Mouse (Mus musculus): ENCODE measurements around the gene Cxcl2.

Cxcl2 gene

GRCm38 (mm10) chr5:90890519-90891463 lies 12.9 kb upstream of the Cxcl2 start, which contains the start of gene Cxcl1:
Gene Cxcl1 (plus strand): TSS chr5:90891241.
- ATAC-seq (ENCODE audit: insufficient number of reproducible peaks, low FRiP score, low TSS enrichment): peak; percentile 81

DNA sequence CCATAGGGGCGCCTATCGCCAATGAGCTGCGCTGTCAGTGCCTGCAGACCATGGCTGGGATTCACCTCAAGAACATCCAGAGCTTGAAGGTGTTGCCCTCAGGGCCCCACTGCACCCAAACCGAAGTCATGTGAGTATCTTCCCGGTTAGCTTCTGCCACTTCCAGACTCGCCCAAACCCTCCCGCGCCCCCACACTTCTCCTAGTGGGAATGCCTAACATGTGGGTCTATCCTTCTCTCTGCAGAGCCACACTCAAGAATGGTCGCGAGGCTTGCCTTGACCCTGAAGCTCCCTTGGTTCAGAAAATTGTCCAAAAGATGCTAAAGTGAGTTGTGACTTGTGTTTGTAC lies 12.2 kb upstream of the Cxcl2 start:
- ATAC-seq (ENCODE audit: insufficient number of reproducible peaks, low FRiP score, low TSS enrichment): 0 out of 2 replicates have a peak, but pooled peaks have one; percentile 12

DNA sequence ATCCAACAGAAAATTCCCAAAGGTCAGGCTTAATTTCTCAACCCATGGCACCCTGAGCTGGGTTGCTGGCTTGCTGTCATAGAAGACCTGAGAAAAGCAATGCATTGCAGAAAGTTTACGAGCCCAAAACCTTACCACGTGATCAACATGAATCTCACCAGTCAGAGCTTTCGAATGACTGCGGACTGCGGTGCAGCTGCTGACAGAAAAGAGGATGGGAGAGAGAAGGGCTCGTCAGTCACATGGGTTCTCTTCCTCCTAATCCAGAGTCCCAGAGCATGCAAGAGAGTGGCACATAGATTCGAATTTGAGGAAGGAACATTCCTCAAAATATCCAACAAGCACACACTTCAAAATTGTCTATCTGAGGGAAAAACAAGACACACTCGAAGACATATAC lies 9.4 kb upstream of the Cxcl2 start:
- ATAC-seq (ENCODE audit: insufficient number of reproducible peaks, low FRiP score, low TSS enrichment): no peak

- ATAC-seq (ENCODE audit: insufficient number of reproducible peaks, low FRiP score, low TSS enrichment): no peak
Observed at GRCm38 (mm10) chr5:90897429-90897828, 6.2 kb upstream of the Cxcl2 start.

GRCm38 (mm10) chr5:90899308-90899707 lies 4.4 kb upstream of the Cxcl2 start:
- no peak for ATAC-seq (ENCODE audit: insufficient number of reproducible peaks, low FRiP score, low TSS enrichment)

- peak; percentile 71 for ATAC-seq (ENCODE audit: insufficient number of reproducible peaks, low FRiP score, low TSS enrichment)
Observed at GRCm38 (mm10) chr5:90900147-90900546, 3.5 kb upstream of the Cxcl2 start.

- peak; percentile 4; the same call in 1 of the 2 replicates for ATAC-seq (ENCODE audit: insufficient number of reproducible peaks, low FRiP score, low TSS enrichment)
Observed at GRCm38 (mm10) chr5:90900688-90901087, 3.0 kb upstream of the Cxcl2 start.

GRCm38 (mm10) chr5:90902380-90903260 lies 1.1 kb upstream of the Cxcl2 start:
- no peak for ATAC-seq (ENCODE audit: insufficient number of reproducible peaks, low FRiP score, low TSS enrichment)

DNA sequence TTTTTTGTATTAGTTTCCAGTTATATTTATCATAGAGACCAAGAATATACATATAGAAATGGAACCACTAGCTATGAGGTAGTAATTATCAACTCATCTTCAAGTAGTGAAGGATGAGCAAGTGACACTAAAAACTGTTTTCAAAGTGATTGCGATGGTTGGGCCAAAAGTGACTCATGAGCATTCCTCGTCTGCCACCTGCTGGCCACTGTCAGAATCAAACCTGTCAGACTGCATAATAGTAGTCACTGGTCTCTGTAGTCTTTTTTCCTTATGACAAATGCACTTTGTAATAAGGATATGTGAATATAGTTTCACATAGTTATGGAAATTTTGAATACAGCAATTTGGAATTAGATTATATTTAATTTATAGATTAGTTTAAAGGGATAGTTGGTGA lies 5.3 kb downstream of the Cxcl2 start:
- ATAC-seq (ENCODE audit: insufficient number of reproducible peaks, low FRiP score, low TSS enrichment): no peak

GRCm38 (mm10) chr5:90919495-90919894 lies 15.8 kb downstream of the Cxcl2 start:
- ATAC-seq (ENCODE audit: insufficient number of reproducible peaks, low FRiP score, low TSS enrichment): no peak

DNA sequence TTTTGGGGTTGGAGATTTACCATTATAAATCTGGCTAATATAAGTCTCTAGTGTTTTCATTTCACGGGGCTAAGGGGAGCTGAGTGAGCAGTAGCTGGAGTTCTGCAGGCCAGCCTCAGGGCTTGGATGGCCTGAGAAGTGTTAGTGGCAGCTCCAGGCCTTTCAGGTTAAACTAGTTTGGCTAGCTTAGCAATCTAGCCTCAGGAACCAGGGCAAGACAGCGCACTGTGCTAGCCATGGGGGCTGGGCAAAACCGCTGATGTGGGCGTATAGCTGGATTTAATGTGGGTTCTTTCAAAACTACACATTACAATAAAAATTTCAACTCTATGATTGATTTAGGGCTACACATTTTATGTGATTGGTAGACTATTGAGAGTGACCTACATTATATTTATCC lies 19.3 kb downstream of the Cxcl2 start:
- no peak for ATAC-seq (ENCODE audit: insufficient number of reproducible peaks, low FRiP score, low TSS enrichment)

GRCm38 (mm10) chr5:90930546-90930945 lies 26.9 kb downstream of the Cxcl2 start:
- ATAC-seq (ENCODE audit: insufficient number of reproducible peaks, low FRiP score, low TSS enrichment): no peak

GRCm38 (mm10) chr5:90930971-90931851 lies 27.5 kb downstream of the Cxcl2 start, which contains the start of gene Mthfd2l:
Gene Mthfd2l (plus strand): TSS chr5:90931117.
- peak; percentile 92 for ATAC-seq (ENCODE audit: insufficient number of reproducible peaks, low FRiP score, low TSS enrichment)

DNA sequence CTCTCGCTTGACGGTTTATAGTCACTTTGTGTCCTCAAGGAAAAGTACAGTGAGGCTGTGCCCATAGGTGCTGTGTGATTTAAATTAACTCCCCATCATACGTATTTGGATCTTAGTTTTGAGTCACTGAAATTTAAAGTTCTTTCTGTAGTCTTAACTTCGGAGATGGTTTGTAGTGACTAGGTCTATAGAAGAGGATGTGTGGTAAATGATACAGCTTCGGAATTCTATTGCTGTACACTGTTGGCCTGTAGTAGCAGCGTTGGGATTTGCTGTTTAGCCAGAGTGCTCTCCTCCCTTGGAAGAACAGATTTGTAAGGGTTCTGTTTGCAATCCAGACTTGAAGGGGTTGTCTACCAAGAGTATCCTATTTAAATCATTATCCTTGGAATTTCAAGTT lies 28.2 kb downstream of the Cxcl2 start:
- no peak for ATAC-seq (ENCODE audit: insufficient number of reproducible peaks, low FRiP score, low TSS enrichment)

- ATAC-seq (ENCODE audit: insufficient number of reproducible peaks, low FRiP score, low TSS enrichment): no peak
Observed at GRCm38 (mm10) chr5:90936706-90937105, 33.0 kb downstream of the Cxcl2 start.

DNA sequence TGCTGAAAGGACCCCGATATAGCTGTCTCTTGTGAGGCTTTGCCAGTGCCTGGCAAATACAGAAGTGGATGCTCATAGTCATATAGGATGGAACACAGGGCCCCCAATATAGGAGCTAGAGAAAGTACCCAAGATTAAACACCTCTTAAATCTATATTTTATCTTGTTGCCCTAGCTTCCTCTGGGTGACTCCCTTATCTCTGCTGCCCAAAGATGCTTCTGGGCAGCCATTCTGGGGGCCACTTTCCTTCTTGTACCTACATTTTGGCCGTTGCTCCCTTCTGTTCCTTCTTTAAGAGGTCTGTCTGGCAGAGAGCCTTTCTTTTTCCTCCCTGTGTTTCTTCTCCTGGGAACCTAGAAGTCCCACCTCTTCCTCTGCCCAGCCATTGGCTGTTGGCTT lies 41.8 kb downstream of the Cxcl2 start:
- no peak for ATAC-seq (ENCODE audit: insufficient number of reproducible peaks, low FRiP score, low TSS enrichment)

GRCm38 (mm10) chr5:90949499-90949898 lies 45.8 kb downstream of the Cxcl2 start:
- ATAC-seq (ENCODE audit: insufficient number of reproducible peaks, low FRiP score, low TSS enrichment): no peak

GRCm38 (mm10) chr5:90951475-90951874 lies 47.8 kb downstream of the Cxcl2 start:
- peak; percentile 80 for ATAC-seq (ENCODE audit: insufficient number of reproducible peaks, low FRiP score, low TSS enrichment)

GRCm38 (mm10) chr5:90952731-90953481 lies 49.2 kb downstream of the Cxcl2 start:
- ATAC-seq (ENCODE audit: insufficient number of reproducible peaks, low FRiP score, low TSS enrichment): no peak
